Mouse (Mus musculus): ENCODE data around the gene Gls.

DNA sequence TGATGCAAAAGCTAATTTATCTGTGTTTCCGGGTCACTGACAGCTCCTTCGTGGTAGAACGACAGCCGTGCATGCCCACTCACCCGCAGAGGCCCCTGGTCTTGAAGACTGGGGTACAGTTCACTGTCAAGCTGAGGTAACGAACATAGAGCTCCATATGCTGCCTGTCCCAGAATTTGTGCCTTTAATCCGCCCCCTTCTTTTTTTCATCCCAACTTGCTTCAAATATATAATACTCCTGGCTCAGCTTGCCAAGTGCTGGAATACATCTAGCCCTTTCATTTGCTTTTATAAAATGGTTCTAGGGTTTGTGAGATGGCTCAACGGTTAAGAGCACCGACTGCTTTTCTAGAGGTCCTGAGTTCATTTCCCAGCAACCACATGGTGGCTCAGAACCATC is 92.5 kb downstream of the Gls start:
- TF ChIP-seq MYOD1 (IDR thresholded peaks at IDR 0.05; ENCODE audit: control insufficient read depth in 1 of 3, insufficient read length in 2 of 3, low read depth in 2 of 3) (no peak), MAX (IDR thresholded peaks at IDR 0.05; ENCODE audit: low read depth) (no peak), TCF12 (IDR thresholded peaks at IDR 0.05; ENCODE audit: insufficient read depth, poor library complexity, severe bottlenecking) (no peak), USF1 (IDR thresholded peaks at IDR 0.05; ENCODE audit: low read depth) (no peak), POLR2A (IDR thresholded peaks at IDR 0.05; ENCODE audit: insufficient read length, low read depth) (no peak)

Measured in myocyte (in vitro differentiated cells).